Mouse (Mus musculus): Measurements from ENCODE around the gene Ewsr1. TPM values are rescaled to one million over a fixed set of nuclear protein-coding genes. Genes with fewer than 3 reads are reported as not detected.

Ewsr1 gene
- total and polyA plus RNA-seq, 3 experiments = 454 to 1,012 (median 527) TPM

DNA sequence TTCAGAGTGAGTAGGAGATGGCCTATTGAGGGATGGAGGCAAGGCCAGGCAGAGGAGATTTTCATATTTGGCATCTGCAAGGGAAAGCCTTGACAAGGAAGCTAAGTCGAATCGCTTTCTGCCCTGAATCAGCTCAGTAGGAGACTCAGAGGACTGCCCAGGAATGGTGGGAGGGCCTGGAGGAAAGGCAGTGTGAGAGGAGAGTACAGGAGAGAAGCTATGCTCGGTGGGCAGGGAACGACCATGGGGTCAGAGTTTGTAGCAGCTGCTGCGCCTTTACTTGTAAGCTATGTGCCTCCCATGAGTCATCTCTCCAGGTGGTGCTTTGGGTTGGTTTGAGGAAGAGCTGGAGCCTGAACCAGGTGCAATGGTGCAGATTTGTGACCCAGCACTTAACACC lies 1.7 kb upstream of the Ewsr1 start:
- no peak for ATAC-seq (ENCODE audit: extremely low read depth, insufficient number of reproducible peaks, low FRiP score, poor library complexity, severe bottlenecking)
- no peaks in the 10 kb centered on the region for H3K9me3 ChIP-seq (replicated peaks)
- H3K4me3 ChIP-seq (ENCODE audit: low read depth, low read length) = peak overlapping the region; percentile 93; the same call in 1 of the 2 replicates
- H3K27me3 ChIP-seq (ENCODE audit: insufficient read depth, low read length) = no peaks in the 10 kb centered on the region
- no peak for TF ChIP-seq CTCF (IDR thresholded peaks at IDR 0.05; ENCODE audit: low read depth, low read length)
- no peak for TF ChIP-seq GATA1 (IDR thresholded peaks at IDR 0.05; ENCODE audit: borderline replicate concordance, low read length)
- no peak for TF ChIP-seq GATA2 (IDR thresholded peaks at IDR 0.05; ENCODE audit: borderline replicate concordance, low read depth, low read length)
- TF ChIP-seq TAL1 (conservative IDR thresholded peaks at IDR 0.05; ENCODE audit: low read depth, low read length) = no peak
- H3K36me3 ChIP-seq (replicated peaks) = peaks cover 60% of the 10 kb centered on the region
- H3K4me1 ChIP-seq (ENCODE audit: insufficient read depth, low read depth, low read length) = peaks cover 62% of the 10 kb centered on the region
- DNase-seq (ENCODE audit: low spot score) = no peak

DNA sequence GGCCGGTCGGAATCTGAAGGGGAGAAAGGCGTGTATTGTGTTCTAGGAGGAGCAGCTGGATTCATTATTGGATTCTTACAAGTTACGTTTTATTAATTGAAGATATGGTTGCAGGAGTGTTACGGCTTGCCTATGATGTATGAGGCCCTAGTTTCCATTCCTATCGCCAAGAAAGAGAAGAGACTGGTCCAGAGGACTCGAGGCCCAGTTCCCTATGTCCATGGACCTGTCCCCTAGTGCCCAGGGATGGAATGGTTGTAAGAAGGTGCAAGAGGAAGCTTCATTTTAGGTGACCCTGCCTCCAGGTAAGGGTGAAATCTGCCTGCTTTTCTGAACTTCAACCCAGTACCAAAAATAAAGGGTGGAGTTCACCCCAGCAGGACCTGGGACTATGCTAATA lies 1.2 kb upstream of the Ewsr1 start:
- Histone ChIP-seq H3K36me3 (replicated peaks) (peaks cover 56% of the 10 kb centered on the region), H3K27me3 (ENCODE audit: insufficient read depth, low read length) (no peaks in the 10 kb centered on the region), H3K4me1 (ENCODE audit: insufficient read depth, low read depth, low read length) (peaks cover 63% of the 10 kb centered on the region), H3K9me3 (replicated peaks) (no peaks in the 10 kb centered on the region), H3K4me3 (ENCODE audit: low read depth, low read length) (peak overlapping the region; percentile 93)
- ATAC-seq (ENCODE audit: extremely low read depth, insufficient number of reproducible peaks, low FRiP score, poor library complexity, severe bottlenecking) (no peak), DNase-seq (ENCODE audit: low spot score) (no peak)
- TF ChIP-seq CTCF (IDR thresholded peaks at IDR 0.05; ENCODE audit: low read depth, low read length) (no peak), GATA2 (IDR thresholded peaks at IDR 0.05; ENCODE audit: borderline replicate concordance, low read depth, low read length) (no peak), POLR2AphosphoS5 (IDR thresholded peaks at IDR 0.05; ENCODE audit: insufficient replicate concordance, low read depth, low read length) (no peak), GATA1 (IDR thresholded peaks at IDR 0.05; ENCODE audit: borderline replicate concordance, low read length) (no peak), TAL1 (conservative IDR thresholded peaks at IDR 0.05; ENCODE audit: low read depth, low read length) (no peak)

DNA sequence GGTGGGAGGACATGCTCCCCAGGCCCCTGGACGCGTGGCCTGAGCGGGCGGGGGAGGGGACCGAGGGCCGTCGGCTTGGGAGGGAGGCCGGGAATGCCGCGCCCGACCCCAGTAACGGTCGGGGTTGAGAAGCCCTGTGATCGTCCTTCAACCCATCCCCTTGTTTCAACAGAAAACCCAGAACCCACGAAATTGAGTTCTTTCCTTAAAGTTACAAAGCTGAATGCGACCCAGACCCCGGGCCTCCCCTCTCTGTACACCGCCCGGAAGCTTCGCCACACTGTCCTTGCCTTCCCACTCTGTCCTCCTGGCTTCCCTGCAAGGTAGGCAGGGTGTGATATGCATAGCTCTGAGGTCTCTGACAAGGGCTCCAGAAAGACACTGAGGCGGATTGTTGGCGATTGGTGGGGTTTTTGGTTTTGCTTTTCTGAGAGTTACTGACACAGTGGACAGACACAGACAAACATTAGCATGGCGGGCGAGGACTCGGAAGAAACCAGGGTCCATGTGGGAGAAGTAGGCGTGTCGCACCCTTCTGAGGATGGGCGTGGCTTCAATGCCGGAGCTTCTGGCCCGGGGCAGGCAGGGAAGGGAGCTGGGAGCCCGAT lies 614 bp upstream of the Ewsr1 start:
- ATAC-seq (ENCODE audit: extremely low read depth, insufficient number of reproducible peaks, low FRiP score, poor library complexity, severe bottlenecking) (peak; percentile 62), DNase-seq (ENCODE audit: low spot score) (peak; percentile 86)
- Histone ChIP-seq H3K4me3 (ENCODE audit: low read depth, low read length) (peak overlapping the region; percentile 93), H3K36me3 (replicated peaks) (peaks cover 51% of the 10 kb centered on the region), H3K9me3 (replicated peaks) (no peaks in the 10 kb centered on the region), H3K4me1 (ENCODE audit: insufficient read depth, low read depth, low read length) (peaks cover 69% of the 10 kb centered on the region), H3K27me3 (ENCODE audit: insufficient read depth, low read length) (no peaks in the 10 kb centered on the region)
- no peak for TF ChIP-seq POLR2AphosphoS5 (IDR thresholded peaks at IDR 0.05; ENCODE audit: insufficient replicate concordance, low read depth, low read length)
- TF ChIP-seq TAL1 (conservative IDR thresholded peaks at IDR 0.05; ENCODE audit: low read depth, low read length) = no peak
- TF ChIP-seq GATA1 (IDR thresholded peaks at IDR 0.05; ENCODE audit: borderline replicate concordance, low read length) = no peak
- no peak for TF ChIP-seq CTCF (IDR thresholded peaks at IDR 0.05; ENCODE audit: low read depth, low read length)
- TF ChIP-seq GATA2 (IDR thresholded peaks at IDR 0.05; ENCODE audit: borderline replicate concordance, low read depth, low read length) = no peak

DNA sequence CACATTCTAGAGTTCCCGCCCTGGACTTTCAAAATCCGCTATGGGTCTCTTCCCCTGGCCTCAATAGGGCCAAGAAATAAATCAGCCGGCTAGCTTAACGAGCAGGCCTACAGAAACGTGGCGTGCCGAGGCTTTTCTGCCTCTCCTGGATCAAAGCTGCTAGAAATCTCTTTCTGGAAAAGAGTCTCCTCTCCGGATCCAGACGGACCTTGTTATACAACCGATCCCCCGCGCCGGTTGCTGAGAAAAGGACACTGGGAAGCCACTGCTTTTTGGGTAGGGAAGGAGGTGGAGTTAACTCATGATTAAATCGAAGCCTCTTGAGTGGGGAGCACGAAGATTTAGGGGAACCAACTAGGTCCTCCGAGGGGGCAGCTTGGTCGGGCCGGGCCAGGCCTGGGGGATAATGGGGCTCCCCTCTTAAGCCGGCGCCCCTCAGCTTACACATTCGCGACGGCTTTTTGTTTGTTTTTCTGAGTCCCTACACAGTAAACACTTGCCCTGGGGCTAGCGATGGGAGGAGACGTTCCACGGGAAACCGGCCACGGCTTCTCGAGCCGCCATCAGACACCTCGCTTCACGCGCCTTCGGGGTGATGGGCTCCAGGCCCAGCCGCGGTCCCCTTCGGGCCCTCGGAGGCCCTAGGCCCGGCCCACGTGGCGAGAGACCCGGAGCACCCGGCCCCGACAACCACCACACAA lies 881 bp downstream of the Ewsr1 start:
- DNase-seq (ENCODE audit: low spot score) (peak; percentile 60), ATAC-seq (ENCODE audit: extremely low read depth, insufficient number of reproducible peaks, low FRiP score, poor library complexity, severe bottlenecking) (no peak)
- peaks cover 47% of the 10 kb centered on the region for H3K36me3 ChIP-seq (replicated peaks)
- H3K4me3 ChIP-seq (ENCODE audit: low read depth, low read length) = peak overlapping the region; percentile 93
- no peak for TF ChIP-seq CTCF (IDR thresholded peaks at IDR 0.05; ENCODE audit: low read depth, low read length)
- no peak for TF ChIP-seq GATA2 (IDR thresholded peaks at IDR 0.05; ENCODE audit: borderline replicate concordance, low read depth, low read length)
- no peak for TF ChIP-seq POLR2AphosphoS5 (IDR thresholded peaks at IDR 0.05; ENCODE audit: insufficient replicate concordance, low read depth, low read length)
- TF ChIP-seq GATA1 (IDR thresholded peaks at IDR 0.05; ENCODE audit: borderline replicate concordance, low read length) = no peak
- TF ChIP-seq TAL1 (conservative IDR thresholded peaks at IDR 0.05; ENCODE audit: low read depth, low read length) = no peak
- H3K27me3 ChIP-seq (ENCODE audit: insufficient read depth, low read length) = no peaks in the 10 kb centered on the region
- H3K9me3 ChIP-seq (replicated peaks) = no peaks in the 10 kb centered on the region
- H3K4me1 ChIP-seq (ENCODE audit: insufficient read depth, low read depth, low read length) = peaks cover 69% of the 10 kb centered on the region

DNA sequence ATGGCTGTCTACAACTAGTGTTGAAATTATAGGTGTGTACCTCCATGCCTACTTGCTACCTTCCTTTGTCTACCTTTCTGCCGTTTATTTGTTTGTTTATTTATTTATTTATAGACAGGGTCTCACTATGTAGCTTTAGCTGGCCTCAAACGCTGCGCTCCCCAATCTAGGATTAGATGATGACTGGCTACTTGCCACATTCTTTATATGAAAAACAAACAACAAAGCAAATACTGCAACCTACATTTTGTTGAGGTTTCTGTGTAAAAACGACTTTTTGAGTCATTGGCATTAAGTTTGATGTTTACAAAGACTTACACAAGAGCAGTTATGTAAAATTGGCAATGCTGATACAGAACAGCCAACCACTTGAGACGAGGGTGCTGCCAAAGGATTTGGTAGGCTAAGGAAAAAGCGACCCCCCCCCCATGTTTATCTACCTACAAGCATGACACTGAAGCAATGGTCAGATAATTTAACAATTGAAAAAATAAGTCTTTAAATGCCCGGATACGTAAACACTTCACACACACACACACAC lies 2.5 kb downstream of the Ewsr1 start:
- Histone ChIP-seq H3K4me1 (ENCODE audit: insufficient read depth, low read depth, low read length) (peaks cover 64% of the 10 kb centered on the region), H3K9me3 (replicated peaks) (no peaks in the 10 kb centered on the region), H3K4me3 (ENCODE audit: low read depth, low read length) (peak overlapping the region; percentile 93; the same call in 1 of the 2 replicates), H3K27me3 (ENCODE audit: insufficient read depth, low read length) (no peaks in the 10 kb centered on the region), H3K36me3 (replicated peaks) (peaks cover 46% of the 10 kb centered on the region)
- ATAC-seq (ENCODE audit: extremely low read depth, insufficient number of reproducible peaks, low FRiP score, poor library complexity, severe bottlenecking) (no peak), DNase-seq (ENCODE audit: low spot score) (no peak)
- TF ChIP-seq POLR2AphosphoS5 (IDR thresholded peaks at IDR 0.05; ENCODE audit: insufficient replicate concordance, low read depth, low read length) (no peak), TAL1 (conservative IDR thresholded peaks at IDR 0.05; ENCODE audit: low read depth, low read length) (no peak), GATA1 (IDR thresholded peaks at IDR 0.05; ENCODE audit: borderline replicate concordance, low read length) (no peak), GATA2 (IDR thresholded peaks at IDR 0.05; ENCODE audit: borderline replicate concordance, low read depth, low read length) (no peak), CTCF (IDR thresholded peaks at IDR 0.05; ENCODE audit: low read depth, low read length) (no peak)

DNA sequence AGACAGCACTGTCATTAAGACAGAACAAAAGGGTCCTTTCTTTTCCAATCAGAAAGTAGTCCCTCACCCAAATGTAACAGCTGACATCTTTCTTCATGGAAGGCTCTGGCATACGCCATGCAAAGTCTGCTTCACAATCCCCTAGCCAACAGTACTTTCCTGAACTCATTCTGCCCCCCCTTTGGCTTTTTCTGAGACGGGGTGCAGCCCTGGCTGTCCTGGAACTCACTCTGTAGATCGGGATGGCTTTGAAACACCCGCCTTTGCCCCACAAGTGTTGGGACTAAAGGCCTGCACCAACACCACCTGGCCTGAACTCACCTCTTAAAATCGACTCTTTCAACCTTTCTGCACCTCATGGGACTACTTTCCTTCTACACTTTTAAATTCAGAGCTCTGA lies 3.2 kb downstream of the Ewsr1 start:
- Histone ChIP-seq H3K9me3 (replicated peaks) (no peaks in the 10 kb centered on the region), H3K4me3 (ENCODE audit: low read depth, low read length) (peak overlapping the region; percentile 62; the same call in 1 of the 2 replicates), H3K4me1 (ENCODE audit: insufficient read depth, low read depth, low read length) (peaks cover 62% of the 10 kb centered on the region), H3K36me3 (replicated peaks) (peaks cover 46% of the 10 kb centered on the region), H3K27me3 (ENCODE audit: insufficient read depth, low read length) (no peaks in the 10 kb centered on the region)
- TF ChIP-seq POLR2AphosphoS5 (IDR thresholded peaks at IDR 0.05; ENCODE audit: insufficient replicate concordance, low read depth, low read length) (no peak), TAL1 (conservative IDR thresholded peaks at IDR 0.05; ENCODE audit: low read depth, low read length) (no peak), CTCF (IDR thresholded peaks at IDR 0.05; ENCODE audit: low read depth, low read length) (no peak), GATA2 (IDR thresholded peaks at IDR 0.05; ENCODE audit: borderline replicate concordance, low read depth, low read length) (no peak), GATA1 (IDR thresholded peaks at IDR 0.05; ENCODE audit: borderline replicate concordance, low read length) (no peak)
- ATAC-seq (ENCODE audit: extremely low read depth, insufficient number of reproducible peaks, low FRiP score, poor library complexity, severe bottlenecking) (no peak), DNase-seq (ENCODE audit: low spot score) (no peak)
